Mouse (Mus musculus): Measurements from ENCODE around the gene Pold1.

DNA sequence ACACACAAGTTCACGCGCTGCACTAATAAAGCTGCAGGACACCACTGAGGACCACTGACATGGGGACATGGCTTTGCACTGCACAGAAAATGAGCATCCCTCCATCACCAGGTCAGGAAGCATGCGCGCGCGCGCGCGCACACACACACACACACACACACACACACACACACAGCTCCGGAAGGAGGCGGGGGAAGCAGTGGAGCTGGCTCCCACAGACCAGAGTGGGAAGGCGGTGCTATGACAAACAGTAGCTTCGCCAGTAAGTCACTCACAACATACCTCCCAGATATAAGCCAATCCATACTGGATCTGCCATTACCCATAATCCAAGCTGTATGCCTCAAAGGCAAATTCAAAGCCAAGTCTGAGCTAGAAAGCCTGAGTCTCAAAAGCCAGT is 1.6 kb downstream of the Pold1 start:
- TF ChIP-seq POLR2A (IDR thresholded peaks at IDR 0.05; ENCODE audit: borderline replicate concordance, extremely low read depth, low read depth, low read length) (no peak), CTCF (IDR thresholded peaks at IDR 0.05; ENCODE audit: insufficient read depth, low read length) (no peak)
